Mouse (Mus musculus): ENCODE results near the gene Dpyd.

DNA sequence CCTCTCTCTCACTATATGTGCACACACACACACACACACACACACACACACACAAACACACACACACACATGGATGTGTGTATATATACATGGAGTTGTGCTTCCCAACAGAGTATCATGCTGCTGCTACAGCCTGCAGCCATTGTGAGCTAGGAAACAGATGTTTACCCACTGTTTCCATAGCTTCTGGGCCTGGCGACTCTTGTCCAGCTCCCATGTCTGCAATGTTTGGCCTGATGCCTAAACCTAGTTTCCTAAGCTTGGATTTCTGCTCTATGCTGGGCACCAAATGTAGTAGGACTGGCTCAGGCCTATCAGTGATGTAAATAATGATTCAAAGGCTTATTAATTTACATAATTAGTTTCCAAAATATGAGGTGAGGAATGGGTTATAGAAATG is 524.7 kb downstream of the Dpyd start:
- TF ChIP-seq GATA1 (IDR thresholded peaks at IDR 0.05; ENCODE audit: borderline replicate concordance, low read length) = no peak
- no peak for TF ChIP-seq FLI1 (IDR thresholded peaks at IDR 0.05; ENCODE audit: low read length)

All from megakaryocyte, embryonic 14.5 days (primary cell).